In the genomic region with DNA sequence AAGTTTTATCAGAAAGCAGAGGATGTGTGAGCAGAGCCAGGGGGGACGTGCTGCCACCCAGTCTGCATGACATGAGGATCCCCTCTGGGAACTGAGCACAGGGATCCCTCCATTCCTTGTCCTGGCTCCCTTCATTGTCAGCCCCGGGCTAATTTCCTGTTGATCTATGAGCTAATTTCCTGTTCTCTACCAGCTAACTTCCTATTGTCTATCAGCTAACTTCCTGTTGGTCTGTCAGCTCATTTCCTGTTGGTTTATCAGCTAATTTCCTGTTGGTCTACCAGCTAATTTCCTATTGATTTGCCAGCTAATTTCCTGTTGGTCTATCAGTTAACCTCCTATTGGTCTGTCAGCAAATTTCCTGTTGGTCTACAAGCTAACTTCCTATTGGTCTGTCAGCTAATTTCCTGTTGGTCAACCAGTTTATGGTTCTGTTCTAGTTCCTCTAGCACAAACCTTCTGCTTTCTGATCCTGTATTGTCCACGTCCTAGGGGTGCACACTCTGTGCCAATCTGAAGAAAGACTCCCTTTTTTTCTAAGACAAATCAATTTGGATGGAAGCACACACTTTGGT, we compare ENCODE assay signal across 13 mouse cellular contexts.
"Had no signal": no experiment of that assay in that cellular context is flagged by ENCODE, and none has a peak within 500 bp of the region (broad histone marks: within the 10 kb centered on the region; RNA-seq: fewer than 3 reads in every experiment).

No protein-coding gene starts in this region.

- H3K4me3 ChIP-seq: kidney, embryonic 15.5 days; limb, embryonic 15.5 days; liver, embryonic 13.5 days; midbrain, embryonic 12.5 days; neural tube, embryonic 13.5 days; stomach, embryonic 15.5 days had no signal

- H3K27ac ChIP-seq: kidney, embryonic 15.5 days; limb, embryonic 15.5 days; liver, embryonic 13.5 days; midbrain, embryonic 12.5 days; neural tube, embryonic 13.5 days; stomach, embryonic 15.5 days had no signal

- H3K9me3 ChIP-seq: kidney, embryonic 15.5 days; limb, embryonic 15.5 days; liver, embryonic 13.5 days; midbrain, embryonic 12.5 days; neural tube, embryonic 13.5 days; stomach, embryonic 15.5 days had no signal

- DNase-seq: kidney, postnatal 14 days; liver, embryonic 13.5 days; lung, adult 18-20 months; right cerebral cortex, postnatal 14 days; thymus, adult 2 months; thymus, postnatal 25 days had no signal

- ATAC-seq: intestine, embryonic 16.5 days; midbrain, embryonic 16.5 days had no signal

- H3K9ac ChIP-seq: kidney, embryonic 15.5 days; limb, embryonic 15.5 days; liver, embryonic 13.5 days; midbrain, embryonic 12.5 days; neural tube, embryonic 13.5 days; stomach, embryonic 15.5 days had no signal

- H3K36me3 ChIP-seq: kidney, embryonic 15.5 days; limb, embryonic 15.5 days; liver, embryonic 13.5 days; midbrain, embryonic 12.5 days; neural tube, embryonic 13.5 days; stomach, embryonic 15.5 days had no signal

- H3K4me1 ChIP-seq: kidney, embryonic 15.5 days; limb, embryonic 15.5 days; liver, embryonic 13.5 days; midbrain, embryonic 12.5 days; neural tube, embryonic 13.5 days; stomach, embryonic 15.5 days had no signal

- H3K27me3 ChIP-seq: kidney, embryonic 15.5 days; limb, embryonic 15.5 days; liver, embryonic 13.5 days; midbrain, embryonic 12.5 days; neural tube, embryonic 13.5 days; stomach, embryonic 15.5 days had no signal
